Mouse (Mus musculus): Measurements from ENCODE around the gene Atp6v1a. TPM values are rescaled to one million over a fixed set of nuclear protein-coding genes. Genes with fewer than 3 reads are reported as not detected.

Gene Atp6v1a
- polyA plus RNA-seq, 1 experiment: 40.7 TPM

- DNase-seq (ENCODE audit: low read depth): no peak
These were observed 1.0 kb downstream of the Atp6v1a start for GRCm38 (mm10) chr16:44138377-44138978.

GRCm38 (mm10) chr16:44136511-44137021, 2.9 kb downstream of the Atp6v1a start:
- no peak for DNase-seq (ENCODE audit: low read depth)

- no peak for DNase-seq (ENCODE audit: low read depth)
These were observed 6.3 kb downstream of the Atp6v1a start for GRCm38 (mm10) chr16:44133187-44133586.

- no peak for DNase-seq (ENCODE audit: low read depth)
These were observed 7.2 kb downstream of the Atp6v1a start for GRCm38 (mm10) chr16:44132300-44132699.

DNA sequence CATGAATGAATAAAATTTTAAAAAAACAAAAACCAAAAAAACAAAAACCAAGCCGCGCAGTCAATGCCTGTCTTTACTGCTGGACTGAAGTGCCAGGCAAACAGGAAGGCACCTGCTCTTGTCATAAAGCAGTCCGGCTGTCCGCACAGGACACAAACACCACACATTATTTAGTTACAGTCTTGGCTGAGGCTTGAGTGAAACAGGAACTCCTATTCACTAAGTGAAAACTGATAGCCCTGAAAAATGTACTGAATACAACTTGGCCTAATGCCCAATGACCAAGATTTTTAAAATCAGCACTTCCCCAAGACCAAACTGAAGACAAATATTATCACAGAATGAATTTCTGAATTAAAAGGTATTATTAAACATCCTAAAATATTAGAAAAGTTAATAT, 13.1 kb downstream of the Atp6v1a start:
- DNase-seq (ENCODE audit: low read depth): no peak

DNA sequence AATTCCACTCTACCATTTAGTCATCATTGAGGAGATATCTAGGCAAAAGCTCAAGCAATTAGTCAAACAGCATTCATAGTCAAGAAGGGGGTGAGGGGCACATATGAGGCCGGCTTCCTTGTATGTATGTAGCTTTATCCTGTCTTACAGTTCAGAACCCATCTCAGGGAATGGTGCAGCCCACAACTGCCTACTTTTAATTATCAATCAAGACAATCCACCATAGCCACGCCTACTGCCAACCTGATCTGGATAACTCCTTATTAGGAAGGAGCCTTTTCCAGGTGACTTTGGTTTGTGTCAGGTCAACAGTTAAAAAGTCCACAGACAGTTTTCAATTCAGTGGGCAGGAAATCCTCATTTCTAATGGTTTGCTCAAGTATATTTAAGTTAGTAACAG, 14.1 kb downstream of the Atp6v1a start:
- DNase-seq (ENCODE audit: low read depth): no peak

GRCm38 (mm10) chr16:44124713-44125112, 14.8 kb downstream of the Atp6v1a start:
- DNase-seq (ENCODE audit: low read depth): no peak

- no peak for DNase-seq (ENCODE audit: low read depth)
These were observed 15.7 kb downstream of the Atp6v1a start for GRCm38 (mm10) chr16:44123786-44124185.

DNA sequence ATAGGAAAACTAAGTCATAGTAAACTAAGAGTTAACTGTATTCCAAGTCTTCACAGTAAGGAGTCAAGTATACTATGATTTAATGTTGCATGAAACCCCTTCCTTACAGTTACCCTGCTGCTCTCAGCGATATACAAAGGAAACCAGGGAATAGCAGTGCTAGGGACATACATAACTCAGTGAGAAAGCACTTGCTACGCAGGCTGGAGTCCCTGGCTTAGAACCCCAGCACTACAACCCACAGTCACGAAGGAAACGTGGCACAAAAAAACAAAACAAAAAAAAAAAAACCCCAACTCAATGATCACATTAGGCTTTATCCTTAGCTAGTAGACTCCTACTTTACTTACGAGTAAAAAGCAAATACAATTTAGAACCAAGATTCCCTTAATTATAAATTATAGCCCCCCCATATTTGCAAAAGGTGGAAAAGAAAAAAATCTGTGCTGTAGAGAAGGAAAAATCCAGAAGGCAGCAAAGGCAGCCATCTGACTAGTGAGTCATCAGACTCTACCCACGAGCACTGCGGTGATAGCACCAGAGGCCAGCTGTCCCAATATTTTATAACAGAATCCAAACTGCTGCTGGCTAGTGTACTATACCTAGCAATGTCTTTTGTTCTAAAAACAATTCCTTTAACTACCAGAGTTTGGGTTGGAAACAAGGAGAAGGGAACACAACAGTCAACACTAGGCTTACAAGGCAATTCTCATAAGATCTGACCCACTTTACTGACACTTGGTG, 16.4 kb downstream of the Atp6v1a start:
- DNase-seq (ENCODE audit: low read depth): no peak

DNA sequence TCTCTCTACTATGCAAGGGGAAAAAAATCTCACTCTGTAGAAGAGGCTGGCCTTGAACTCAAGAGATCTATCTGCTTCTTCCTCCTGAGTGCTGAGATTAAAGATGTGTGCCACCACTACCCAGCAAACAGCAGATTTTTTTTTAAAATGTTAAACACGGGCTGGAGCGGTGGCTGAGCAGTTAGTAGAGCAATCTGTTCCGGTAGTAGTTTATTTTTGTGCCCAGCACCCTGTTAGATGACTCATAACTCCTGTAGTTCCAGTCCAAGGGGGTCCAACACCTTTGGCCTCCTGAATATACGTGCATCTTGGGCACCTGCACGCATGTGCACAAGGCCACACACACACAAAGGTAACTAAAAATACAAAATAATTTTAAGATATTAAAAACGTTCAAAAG, 16.9 kb downstream of the Atp6v1a start:
- no peak for DNase-seq (ENCODE audit: low read depth)

DNA sequence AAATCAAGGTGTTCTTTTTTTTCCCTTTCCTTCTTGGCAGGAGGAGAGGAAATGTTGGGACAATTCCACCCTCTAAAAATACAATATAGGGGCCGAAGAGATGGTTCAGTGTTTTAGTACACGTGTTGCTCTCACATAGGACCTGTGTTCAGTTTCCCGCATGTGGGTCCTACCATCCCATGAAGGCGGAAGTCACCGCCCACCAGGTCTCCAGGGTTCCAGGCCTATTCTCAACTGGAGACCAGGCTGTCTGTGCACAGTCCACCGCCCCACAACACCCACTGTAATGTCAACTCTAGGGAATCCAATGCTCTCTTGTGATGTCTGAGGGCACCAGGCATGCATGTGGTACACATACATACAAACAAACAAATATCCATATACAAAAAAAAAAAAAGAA, 17.4 kb downstream of the Atp6v1a start:
- no peak for DNase-seq (ENCODE audit: low read depth)

DNA sequence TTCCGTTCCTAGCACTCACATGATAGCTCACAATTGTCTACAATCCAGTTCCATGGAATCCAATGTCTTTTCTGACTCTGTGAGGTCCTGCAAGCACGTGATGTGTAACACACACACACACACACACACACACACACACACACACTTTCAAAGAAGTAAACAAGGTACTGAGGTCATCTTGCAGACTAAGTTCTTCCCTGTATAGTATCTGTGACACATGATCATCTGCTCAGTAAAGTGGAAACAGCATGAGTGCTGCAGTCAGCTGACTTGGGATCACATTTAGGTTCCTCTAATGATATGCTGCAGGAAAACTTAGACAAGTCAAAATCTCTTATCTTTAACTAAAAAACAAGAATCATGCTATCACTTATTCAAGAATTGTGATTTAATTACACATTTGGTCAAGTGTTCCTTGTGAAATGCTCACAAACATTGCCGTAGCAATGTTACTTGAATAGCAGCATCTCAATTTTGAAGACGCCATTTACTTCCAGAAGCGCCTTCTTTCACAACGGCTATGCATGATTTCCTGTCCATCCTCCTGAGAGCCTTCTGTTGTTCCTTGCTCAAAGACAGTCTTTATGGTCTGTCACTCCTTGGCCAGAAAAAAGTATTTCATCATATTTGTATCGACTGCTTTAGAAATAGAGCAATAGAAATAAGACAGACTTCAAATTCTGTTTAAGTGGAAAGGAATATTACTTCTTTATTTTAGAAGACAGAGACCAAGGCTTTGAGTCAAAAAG, 19.6 kb downstream of the Atp6v1a start:
- no peak for DNase-seq (ENCODE audit: low read depth)

- DNase-seq (ENCODE audit: low read depth): no peak
These were observed 30.5 kb downstream of the Atp6v1a start for GRCm38 (mm10) chr16:44109002-44109401.

- DNase-seq (ENCODE audit: low read depth): no peak
These were observed 34.3 kb downstream of the Atp6v1a start for GRCm38 (mm10) chr16:44105211-44105610.

DNA sequence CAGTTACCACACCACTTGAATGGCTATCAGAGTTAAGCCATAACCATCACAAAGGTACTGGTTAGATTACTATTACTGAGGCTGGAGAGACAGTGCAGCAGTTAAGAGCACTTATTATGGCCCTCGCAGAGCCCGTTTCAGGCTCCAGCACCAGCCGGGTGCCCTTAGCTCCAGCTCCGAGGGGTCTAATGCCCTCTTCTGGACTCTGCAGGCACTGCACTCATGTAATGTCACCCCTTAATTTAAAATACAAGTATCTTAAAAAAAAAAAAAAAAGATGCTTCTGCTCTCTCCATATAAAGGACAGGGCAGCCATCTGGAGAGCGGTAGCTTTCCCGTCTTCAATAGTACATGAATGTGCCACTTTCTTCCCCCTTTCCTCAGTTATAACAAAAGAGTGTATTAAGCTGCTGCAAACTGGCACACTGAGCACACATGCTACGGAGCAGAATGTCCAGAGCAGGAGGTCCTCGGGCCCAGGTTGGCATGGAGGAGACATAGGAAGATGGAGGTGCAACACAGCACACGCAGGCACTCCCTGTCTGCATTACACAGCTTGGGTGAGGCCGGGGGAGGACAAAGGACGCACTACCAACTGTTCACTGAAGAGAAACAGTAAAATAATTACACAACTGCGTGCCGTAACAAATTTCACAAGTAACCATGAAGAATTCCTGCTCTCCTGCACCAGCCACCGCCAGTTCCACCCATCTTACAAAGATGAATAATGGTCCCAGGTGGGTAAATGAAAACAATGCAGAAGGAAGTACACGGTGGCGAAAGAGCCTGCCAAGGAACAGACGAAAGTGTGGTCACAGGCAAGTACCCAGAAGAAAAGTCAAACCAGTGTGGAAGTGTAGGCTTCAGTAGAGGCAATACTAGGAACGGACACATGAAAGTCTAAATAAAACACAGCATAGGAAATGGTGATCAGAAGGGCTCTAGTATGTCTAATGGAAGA, 35.4 kb downstream of the Atp6v1a start:
- peak; percentile 72 for DNase-seq (ENCODE audit: low read depth)

DNA sequence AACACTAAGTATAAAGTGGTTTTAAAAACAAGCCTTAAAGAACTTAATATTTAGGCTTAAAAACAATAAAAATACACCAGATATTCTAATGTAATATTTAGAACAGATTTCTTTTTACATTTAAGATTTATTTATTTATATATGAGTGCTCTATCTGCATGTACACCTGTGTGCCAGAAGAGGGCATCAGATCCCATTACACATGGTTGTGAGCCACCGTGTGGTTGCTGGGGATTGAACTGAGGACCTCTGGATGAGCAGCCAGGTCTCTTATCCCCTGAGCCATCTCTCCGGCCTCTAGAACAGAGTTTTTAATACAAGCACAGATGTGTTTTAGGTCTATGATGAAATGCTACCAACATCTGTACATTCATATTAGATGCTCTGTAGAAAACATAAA, 36.6 kb downstream of the Atp6v1a start:
- DNase-seq (ENCODE audit: low read depth): no peak

DNA sequence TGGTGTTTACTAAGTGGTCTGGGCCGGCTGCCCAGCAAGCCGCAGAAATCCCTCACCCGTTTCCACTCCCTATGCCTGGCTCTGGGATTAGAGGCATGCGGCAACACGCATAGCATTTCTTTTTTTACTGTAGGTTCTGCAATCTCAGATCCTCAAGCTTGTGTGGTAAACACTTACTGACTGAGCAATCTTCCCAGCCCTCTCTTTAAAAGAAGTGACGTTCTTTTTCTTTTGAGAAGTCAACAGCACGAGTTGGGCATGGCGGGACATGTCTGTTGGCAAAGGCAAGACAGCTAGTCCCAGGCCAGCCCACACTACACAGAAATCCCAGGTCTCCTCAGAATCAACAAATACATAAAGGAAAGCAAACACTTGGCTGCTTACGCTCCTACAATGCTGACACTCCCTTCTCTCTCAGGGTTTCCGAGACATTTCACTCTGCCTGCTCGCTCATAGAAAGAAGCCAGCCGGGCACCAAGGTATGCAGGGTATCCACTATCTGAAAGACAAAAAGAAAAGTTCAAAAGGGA, 38.3 kb downstream of the Atp6v1a start:
- DNase-seq (ENCODE audit: low read depth): peak; percentile 67

- DNase-seq (ENCODE audit: low read depth): no peak
These were observed 40.1 kb downstream of the Atp6v1a start for GRCm38 (mm10) chr16:44099377-44099776.

DNA sequence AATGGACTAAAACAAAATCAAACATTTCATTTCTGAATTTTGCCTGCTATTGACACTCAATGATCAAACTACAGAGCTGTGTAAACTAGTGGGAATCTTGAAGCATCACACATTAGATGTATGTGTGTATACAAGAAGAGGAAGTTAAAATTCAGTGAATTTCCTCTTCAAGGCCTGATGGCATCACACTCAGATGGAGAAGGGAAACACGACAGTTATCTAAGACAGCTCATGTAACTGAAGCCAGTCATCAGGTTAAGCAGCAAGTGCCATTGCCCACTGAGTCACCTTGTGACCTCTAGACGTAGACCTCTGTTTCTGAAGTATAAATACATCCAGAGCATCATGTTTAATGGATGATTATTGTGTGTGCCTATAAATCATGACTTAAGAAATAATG, 51.9 kb downstream of the Atp6v1a start:
- DNase-seq (ENCODE audit: low read depth): no peak

DNA sequence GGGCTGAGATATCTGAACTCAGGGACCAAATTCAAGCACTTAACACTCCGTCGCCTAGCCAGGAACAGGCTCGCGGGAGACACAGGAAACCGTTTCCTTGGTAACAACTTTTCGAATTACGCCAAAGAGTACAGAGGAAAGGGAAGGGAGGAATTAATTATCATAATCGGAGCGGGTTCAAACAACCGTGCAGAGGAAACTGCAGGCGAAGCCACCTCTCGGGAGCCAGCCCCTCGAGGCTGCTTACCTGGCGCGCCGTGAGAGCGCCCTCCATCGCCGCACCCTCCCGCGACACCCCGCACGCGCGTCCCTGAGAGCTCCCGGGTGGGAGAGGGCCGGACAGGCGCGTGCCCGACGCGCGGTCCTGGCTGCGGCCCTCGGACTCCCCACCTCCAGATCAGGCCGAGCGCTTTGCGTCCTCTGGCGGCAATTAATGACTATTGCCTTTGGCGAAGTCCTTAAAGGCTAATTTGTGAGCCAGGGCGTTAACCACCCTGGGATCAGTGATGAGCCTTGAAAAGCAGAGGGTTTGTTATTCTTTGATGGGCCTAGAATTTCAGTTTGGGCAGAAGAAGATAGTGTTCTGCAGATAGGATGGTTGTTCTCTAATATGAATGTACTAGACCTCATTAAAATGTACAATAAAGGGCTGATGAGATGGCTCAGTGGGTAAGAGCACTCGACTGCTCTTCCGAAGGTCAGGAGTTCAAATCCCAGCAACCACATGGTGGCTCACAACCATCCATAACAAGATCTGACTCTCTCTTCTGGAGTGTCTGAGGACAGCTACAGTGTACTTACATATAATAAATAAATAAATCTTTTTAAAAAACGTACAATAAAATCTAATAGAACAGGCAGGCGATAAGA, 76.2 kb downstream of the Atp6v1a start, which contains the start of gene Gramd1c:
Gramd1c (minus strand) TSS at position 321 of the 870 bp plus-strand sequence.
- DNase-seq (ENCODE audit: low read depth): no peak
